Mouse (Mus musculus) forelimb bud, embryonic 11.5 days (tissue): Measurements from ENCODE around the gene Gm10306.

Experiments used
- DNase-seq: peaks from one replicate; pipeline ENCODE4 v3.0.0-alpha.2; 2012; ENCODE audit warnings: low read depth, low spot score

The Gm10306 gene

DNA sequence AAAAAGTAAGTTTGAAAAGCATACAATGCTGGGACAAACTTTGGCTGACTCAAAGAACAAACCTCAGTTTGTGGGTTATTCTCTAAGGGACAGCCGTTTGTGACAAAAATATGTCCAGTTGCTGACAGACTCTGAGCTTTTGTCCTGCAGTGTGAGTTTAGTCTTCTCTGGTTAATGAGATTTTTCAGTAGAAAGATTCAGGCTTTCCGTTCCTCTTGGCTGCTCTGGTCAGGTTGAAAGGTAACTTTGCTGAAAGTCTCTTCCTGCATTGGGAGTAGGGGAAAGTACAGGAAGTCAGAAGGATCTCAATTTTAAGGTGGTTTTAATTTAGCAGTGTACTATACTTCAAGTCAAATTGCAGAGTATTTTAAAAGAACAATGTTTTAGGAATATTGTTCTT, 49.2 kb downstream of the Gm10306 start:
- DNase-seq, result no peak
